Mouse (Mus musculus) G1E (cell line): ENCODE measurements around the gene Arhgef10l.

Experiments used
- CTCF ChIP-seq: IDR thresholded peaks from 2 replicates; pipeline ENCODE4 v1.5.1; 2012; ENCODE audit warnings: low read depth, low read length, inconsistent platforms, mixed read lengths
- GATA1 ChIP-seq: IDR thresholded peaks from 2 replicates; pipeline ENCODE4 v1.6.1; 2012; ENCODE audit warnings: borderline replicate concordance, low read length, inconsistent platforms, mixed read lengths
- GATA2 ChIP-seq: IDR thresholded peaks from 2 replicates; pipeline ENCODE4 v1.6.1; 2012; ENCODE audit warnings: low read depth, low read length, inconsistent platforms, borderline replicate concordance
- POLR2AphosphoS5 ChIP-seq: IDR thresholded peaks from 2 replicates; pipeline ENCODE4 v1.6.1; 2012; ENCODE audit warnings: low read depth, low read length, inconsistent platforms; ENCODE audit not compliant: insufficient replicate concordance

- TF ChIP-seq POLR2AphosphoS5, result no peak
- TF ChIP-seq GATA2, result no peak
- no peak for TF ChIP-seq CTCF
- TF ChIP-seq GATA1, result no peak
These were observed 41.2 kb downstream of the Arhgef10l start for GRCm38 (mm10) chr4:140624468-140625176.
